Mouse (Mus musculus) mature B cell (primary cell): ENCODE results near the gene Btbd16.

ENCODE experiments used
- in situ Hi-C: fragments of 300-500 bp; cut with MboI; formaldehyde crosslinking; loops from 2 replicates; pipeline ENCODE4 v1.14.3; 2019

Btbd16 gene

DNA sequence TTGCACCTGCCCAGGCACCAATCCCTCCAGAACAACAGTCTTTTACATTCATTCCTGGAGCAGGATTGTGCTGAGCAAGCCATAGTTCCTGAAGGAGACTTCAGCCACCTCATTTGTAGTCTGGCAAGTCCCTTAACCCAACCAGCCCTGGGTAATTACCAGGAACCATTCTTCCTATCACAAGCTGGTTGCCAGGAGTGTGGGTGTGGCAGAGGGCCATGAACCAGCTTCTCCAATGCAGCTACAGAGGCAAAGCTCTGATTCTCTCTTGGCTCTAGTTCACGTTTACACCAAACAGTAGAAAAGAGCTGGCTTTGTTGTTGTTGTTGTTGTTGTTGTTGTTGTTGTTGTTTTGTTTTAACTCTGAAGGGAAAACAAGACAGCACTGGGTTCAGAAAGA is 88.6 kb downstream of the Btbd16 start:
- in situ Hi-C loops = no loop called here

DNA sequence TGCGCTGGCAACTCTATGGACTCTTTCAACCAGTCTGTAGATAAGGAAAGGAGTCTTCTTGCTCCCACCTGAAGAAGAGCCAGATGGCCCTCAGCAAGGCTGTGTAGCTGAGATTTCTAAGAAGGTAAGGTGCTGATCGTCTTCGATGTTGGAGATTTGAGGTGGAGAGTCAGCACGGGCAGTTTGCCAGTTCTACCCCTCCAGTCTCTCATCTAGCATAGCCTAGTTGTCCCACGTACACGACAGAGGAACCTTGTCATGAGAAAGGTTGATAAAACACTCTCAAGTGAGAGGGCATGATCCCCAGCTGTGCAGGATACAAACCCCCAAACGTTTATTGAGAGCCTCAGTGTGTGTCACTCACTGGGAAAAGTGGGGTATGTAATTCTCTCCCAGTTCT is 90.8 kb downstream of the Btbd16 start:
- in situ Hi-C loops = no loop called here

- in situ Hi-C loops = no loop called here
Observed at GRCm38 (mm10) chr7:130865613-130866591, 92.0 kb downstream of the Btbd16 start, which contains the start of gene Plekha1. Gene Plekha1, plus strand, starts transcription at chr7:130865756.

DNA sequence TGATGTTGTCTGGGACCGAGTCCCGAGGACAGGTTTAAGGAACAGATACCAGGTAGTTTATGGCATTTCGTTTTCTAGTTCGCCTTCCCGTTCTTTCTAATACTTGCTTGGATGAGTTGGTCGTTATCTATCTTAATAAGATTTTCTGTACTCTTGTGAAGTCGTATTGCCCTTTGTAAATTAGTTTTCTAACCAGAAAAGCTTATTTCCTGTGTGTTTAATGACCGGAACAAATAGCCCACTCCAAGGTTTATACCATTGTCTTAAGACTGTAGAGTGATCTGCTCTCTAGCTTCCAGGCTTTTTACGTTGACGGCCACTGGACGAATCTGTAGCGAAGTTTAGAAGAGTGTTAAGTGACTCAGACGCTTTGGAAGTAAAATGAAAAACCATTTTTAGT is 92.8 kb downstream of the Btbd16 start:
- in situ Hi-C loops = no loop called here

GRCm38 (mm10) chr7:130867256-130867655 is 93.4 kb downstream of the Btbd16 start:
- in situ Hi-C loops = no loop called here
